Mouse (Mus musculus): ENCODE measurements around the gene Vps45.
"Not testable (repeated sequence)": the region's sequence is repeated elsewhere in the genome, so short reads cannot be mapped to it uniquely, and the experiment has no call there.

Gene Vps45

DNA sequence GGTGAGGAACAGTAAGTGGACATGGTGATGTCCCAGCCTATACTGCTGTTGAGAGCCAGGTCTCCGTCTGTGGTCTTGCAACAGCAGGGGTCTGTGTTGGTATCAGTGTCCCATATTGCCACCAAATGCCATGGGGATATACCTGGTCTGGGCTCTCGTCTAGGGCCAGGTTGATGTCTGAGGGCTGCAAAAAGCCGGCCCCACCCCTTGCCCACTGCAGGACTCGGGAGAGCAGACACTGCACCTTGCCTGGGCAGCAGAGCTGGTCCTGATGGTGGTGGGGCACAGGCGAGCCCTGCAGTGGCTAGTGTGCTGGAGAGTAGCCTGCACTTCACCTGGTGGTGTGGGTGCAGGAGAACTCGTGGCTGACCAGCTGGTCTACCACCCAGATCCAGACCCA, 19.8 kb upstream of the Vps45 start:
- no peak for DNase-seq

DNA sequence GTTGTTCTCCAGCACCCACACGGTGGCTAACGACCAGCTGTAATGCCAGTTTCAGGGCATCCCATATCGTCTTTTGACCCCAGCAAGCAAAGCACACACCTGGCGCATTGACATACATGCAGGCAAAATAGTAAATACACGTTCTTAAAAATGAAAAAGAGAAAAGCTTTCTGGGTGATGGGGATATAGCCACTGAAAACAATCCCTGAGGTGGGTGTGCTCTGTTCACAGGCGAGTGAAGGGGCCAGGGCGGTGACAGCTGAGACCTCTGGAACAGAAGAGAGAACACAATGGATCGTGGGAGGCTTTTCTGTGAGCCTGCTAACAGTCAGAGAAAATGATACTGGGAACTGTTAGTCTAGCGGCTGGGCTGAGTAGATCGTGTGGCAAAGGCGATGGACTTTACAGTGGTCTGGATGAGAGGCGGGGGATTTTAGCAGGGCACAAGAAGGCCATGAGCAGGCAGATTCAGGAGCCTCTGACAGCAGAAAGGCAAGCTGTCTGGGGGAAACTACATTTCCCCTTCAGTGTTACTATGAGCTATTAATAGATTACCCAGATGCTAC, 14.7 kb upstream of the Vps45 start:
- no peak for DNase-seq

DNA sequence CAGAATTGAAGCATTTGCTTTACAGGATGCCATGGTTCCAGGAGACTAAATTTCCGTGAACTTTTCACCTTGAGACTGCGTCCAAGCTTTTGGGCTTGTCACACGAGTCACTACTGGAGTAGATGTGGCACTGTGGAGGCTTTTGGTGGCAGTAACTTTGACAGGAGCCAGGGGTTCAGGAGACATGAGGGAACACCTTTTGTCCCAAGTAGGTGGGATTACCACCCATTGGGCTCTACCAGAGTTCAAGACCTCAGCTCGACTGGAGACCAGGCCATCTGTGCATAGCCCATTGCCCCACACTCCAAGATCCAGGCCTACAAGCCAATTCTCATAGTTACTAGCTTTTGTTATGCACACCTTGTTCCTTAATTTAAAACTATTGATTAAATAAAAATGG, 12.0 kb upstream of the Vps45 start:
- no peak for DNase-seq

DNA sequence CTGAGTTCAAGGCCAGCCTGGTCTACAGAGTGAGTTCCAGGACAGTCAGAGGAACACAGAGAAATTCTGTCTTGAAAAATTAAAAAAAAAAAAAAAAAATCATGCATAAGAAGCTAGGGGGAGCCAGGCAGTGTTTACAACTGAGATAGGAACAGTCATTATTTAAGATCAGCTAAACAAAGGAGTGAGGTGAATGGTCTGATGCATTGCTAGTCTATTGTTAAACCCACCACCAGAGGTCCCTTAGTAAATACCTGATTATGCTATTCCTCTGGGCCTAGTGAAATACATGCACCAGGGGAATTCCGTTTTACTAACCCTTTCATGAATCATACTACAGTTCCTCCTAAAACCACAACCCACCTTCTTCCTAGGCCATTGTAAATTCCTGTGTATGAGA, 11.3 kb upstream of the Vps45 start:
- DNase-seq, result no peak

DNA sequence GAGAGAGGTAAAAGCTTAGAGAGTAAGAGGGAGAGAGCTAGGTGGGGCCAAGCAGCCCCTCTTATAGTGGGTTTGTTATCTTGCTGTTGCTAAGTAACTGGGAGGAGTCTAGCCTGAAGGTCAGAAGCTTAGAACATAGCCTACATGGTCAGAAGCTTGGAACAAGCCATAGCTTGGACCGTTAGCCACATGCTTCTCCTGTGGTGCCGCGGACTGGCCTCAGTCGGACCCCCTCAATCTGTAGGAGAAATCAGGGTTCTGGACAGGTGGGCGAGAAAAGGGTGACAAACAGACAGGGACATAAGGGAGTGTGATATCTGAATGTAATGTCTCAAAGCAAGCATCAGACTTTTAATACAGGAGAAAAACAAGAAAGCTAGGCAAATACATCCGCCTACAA, 10.8 kb upstream of the Vps45 start:
- no peak for DNase-seq

DNA sequence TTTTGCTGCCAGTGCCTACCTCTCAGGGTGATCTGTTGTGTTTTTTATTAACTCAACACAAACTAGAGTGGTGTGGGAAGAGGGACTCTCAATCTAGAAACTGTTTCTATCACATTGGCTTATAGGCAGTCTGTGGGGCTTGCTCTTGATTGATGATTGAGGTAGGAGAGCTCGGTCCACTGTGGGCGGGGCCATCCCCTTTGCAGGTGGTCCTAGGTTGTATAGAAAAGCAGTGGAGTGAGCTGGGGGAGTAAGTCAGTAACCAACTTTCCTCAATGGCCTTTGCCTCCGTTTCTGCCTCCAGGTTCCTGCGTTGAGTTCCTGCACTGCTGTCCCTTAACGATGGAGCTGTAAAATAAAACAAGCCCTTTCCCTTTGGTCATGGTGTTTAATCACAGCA, 8.5 kb upstream of the Vps45 start:
- no peak for DNase-seq

DNA sequence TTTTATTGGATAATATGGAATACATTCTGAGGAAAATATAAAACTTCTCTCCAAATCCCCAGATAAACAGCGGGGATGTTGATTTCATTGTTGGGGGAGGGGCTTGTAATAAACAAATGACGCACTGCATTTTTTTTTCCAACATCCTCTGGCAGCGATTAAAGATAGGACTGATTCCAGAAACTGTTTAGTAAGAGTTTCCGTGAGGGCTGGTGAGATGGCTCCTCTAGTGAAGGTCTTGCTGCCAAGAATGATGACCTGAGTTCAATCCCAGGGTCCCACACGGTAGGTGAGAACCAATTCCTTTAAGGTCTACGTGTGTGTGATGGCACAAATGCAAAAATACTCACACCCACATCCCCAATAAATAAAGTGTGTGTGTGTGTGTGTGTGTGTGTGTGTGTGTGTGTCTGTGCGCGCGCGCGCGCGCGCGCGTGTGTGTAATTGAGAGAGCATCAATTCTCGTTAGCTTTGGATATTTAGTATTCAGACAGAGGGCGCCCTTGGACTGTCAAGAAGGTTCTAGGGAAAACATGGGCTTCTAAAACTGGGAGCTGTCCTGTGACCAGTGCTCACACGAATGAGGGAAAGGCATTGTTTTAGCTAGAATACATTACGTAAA, 7.6 kb upstream of the Vps45 start:
- DNase-seq, result peak; percentile 43

DNA sequence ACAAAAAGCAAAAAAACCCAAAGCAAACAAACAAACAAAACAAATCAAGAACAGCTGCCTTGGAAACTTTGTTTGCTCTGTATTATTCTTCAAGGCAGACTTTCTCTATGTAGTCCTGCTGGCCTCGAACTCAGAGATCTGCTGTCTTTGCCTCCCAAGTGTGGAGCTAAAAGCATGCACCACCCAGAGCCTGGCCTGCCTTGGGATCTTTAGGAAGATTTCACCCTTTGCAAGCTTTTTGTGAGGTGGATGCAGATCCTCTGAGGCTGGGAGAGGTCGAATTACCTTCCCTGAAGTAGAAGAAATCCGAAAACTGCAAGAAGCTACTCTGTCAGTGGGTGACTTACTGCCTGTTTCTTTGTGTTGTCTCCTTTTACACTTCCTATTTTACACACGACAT, 6.9 kb upstream of the Vps45 start:
- DNase-seq, result no peak

DNA sequence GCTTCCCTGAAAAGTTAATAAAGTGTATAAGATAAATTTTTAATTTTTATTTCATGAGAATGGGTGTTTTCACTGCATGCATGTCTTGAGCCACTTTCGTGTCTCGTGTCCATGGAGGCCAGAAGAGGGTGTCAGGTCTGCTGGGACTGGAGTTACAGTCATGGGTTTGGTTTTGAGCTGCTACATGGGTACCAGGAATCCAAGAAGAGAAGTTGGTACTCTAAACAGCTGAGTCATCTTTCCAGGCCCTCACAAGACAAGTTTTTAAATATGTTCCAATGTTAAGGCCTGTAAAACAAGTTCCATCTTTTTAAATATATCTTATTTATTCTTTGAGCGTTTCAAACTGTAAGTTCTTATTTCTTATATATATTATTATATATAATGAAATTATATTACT, 6.0 kb upstream of the Vps45 start:
- DNase-seq, result no peak

DNA sequence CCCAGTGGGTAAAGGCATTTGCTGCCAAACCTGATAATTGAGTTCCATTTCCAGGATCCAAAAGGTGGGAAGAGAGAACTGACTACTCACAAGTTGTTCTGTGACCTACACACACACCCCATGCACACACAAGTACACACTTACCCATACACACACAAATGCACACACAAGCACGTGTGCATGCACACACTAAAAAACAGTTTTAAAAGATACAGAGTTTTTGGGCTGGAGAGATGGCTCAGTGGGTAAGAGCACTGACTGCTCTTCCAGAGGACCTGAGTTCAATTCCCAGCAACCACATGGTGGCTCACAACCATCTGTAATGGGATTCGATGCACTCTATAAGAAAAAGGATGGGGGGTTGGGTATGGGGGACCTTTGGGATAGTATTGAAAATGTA, 5.0 kb upstream of the Vps45 start:
- DNase-seq, result no peak

DNA sequence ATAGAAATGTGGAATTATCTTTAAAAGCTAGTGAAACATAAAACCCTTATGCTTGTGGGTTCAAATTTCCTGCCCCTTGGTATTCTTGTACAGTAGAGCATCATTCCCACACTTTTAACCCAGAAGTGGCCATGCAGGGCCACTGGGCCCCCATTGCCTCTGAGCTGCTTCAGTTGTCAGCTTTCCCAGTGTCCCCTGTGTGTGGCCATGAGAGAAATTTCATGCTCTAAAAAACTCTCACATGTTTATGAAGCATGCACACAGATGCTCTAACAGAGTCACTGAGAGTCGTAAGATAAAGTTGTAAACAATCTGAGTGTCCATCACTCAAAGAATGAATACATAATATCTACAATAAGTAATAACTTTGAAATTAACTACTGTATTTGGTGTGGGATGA, 1.9 kb upstream of the Vps45 start:
- no peak for DNase-seq

DNA sequence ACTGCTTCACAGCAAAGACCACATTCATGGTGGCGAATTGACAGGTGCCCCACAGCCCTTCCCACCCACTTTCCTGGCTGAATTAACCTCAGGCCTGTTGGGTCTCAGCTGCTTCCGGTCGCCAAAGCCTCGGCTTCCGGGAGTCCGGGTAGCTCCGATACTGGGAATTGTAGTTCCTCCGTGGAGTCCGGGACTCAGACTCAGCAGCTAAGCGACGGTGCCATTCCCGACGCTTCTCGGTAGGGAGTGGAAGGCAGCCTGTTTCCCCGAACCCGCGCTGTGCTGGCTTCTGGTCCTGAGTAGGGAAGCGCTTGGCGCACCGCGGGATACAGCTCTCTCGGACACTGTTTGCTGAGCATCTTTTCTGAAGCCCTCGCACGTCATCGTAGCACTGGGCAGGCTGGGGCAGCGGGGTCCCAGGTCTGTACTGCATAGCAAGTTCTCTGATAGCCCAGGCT, 490 bp downstream of the Vps45 start:
- peak; percentile 83 for DNase-seq

DNA sequence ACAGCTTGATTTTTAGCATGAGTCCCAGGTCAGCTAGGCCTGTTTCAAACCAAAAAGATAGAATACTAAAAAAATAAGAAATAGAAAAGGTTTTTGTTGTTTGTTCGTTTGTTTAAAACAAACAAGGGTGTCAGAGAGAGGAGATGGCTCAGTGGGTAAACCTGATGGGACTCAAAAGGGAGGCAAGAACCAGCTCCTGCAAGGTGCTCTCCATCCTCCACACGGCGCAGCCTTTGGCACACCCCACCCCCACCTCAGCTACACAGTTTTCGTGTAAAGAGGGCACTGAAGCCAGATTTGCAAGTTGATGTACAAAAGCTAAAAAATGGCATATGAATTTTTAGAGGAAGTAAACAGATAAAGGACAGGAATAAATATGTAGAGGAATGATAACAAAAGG, 2.2 kb downstream of the Vps45 start:
- DNase-seq, result no peak

DNA sequence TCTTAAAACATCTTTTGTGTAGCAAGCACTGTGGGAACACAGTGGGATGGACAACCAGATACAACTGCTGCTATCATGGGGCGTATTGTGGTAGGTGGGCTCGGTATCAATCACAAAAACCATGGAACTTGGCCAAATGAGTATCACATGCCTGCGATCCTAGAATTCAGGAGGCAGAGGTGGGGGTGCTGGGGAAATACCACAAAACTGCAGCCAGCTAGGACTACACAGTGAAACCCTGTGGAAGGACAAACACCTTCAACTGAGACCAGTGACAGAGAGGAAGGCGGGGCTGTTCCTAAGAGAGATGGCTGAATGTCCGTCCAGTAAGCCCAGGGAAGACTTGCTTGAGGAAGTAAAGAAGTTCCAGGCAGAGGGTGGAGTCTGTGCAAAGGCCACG, 3.0 kb downstream of the Vps45 start:
- no peak for DNase-seq

DNA sequence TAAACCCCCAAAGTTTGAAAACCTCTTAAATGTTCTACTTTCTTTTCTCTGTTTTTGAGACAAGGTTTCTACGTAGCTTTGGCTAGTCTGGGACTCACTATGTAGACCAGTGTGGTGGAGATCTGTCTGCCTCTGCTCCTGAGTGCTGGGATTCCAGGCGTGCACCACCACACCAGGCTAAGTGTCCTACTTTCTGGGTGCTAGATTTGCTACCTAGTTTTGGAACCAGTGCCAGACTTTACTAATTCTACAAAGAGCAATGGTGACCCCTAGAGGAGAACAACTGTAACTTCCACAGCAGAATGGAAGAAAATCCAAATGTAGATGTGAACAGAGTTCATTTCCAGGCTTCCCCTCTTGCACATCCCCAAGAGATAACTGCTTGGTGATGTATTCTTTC, 6.4 kb downstream of the Vps45 start:
- peak; percentile 45 for DNase-seq

DNA sequence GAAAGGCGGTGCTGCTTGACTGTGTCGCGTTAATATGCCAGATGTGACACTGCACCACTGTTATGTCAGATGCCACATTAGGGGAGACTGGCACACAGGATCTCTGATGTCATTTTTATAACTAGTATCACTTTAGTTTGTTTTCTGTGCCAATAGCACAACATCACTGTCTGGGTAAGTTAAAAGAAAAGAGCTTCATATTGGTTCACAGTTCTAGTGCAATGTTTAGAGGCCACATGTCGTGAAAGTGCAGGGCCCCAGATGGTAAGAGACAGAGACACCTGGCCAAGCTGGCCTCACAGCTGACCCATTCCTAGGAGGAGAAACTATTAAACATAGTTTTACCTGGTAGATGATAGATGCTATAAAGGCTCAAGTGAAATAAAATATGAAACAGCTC, 7.1 kb downstream of the Vps45 start:
- no peak for DNase-seq

DNA sequence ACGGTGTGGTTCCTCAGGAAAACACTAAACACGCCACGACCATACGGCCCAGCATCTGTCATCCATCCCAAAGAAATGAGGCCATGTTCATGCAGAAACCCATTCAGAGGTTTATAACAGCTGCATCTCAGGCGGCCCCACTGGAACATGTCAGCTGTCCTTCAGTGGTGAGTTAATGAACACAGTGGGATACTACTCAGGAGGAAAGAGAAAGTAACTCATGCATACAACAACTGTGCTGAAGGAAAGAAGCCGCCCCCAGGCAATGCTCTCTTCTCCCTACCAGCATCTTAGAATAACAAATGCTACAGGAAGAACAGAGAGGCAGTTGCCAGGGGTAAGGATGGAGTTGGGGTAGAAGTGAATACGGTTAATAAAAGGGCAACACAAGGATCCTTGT, 7.5 kb downstream of the Vps45 start:
- DNase-seq, result no peak

DNA sequence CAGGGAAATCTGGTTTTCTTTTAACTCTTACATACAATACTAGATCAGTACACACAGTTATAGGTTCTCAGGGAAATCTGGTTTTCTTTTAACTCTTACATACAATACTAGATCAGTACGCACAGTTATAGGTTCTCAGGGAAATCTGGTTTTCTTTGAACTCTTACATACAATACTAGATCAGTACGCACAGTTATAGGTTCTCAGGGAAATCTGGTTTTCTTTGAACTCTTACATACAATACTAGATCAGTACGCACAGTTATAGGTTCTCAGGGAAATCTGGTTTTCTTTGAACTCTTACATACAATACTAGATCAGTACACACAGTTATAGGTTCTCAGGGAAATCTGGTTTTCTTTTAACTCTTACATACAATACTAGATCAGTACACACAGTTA, 13.7 kb downstream of the Vps45 start:
- not testable (repeated sequence) for DNase-seq

DNA sequence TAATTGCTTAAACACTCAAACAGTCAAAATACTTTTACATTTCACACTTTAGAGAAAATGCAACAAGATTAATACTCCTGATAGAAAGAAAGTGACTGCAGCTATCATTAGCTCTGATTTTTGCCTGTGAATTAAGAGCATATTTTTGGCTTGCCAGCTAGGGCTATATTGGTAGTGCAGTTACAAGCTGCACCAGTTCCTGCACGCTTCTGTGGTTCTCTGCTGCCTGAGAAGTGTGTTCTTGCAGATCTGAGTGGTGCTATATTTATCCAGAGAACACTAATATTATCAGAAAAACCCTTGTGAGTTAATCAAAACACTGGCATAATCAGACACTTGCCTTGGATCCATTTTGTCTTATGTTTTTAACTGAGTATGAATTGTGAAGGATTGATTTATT, 15.2 kb downstream of the Vps45 start:
- DNase-seq, result no peak

DNA sequence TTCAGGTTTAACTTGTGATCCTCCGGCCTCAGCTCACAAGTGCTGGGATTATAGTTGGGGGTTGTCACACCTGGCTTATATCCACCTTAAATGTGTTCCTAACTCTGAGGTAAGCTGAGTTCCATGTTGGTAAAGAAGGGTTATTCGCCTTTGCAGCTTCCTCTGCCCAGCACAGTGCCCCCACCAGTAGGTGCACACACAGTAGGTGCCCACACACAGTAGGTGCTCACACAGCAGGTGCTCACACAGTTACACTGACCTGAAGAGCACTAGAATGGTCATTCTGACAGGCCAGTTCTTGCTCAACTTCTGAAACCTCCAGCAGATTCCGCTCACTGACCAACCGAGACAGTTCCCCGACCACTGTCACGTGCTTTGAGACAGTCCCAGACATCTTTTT, 17.2 kb downstream of the Vps45 start:
- DNase-seq, result no peak

DNA sequence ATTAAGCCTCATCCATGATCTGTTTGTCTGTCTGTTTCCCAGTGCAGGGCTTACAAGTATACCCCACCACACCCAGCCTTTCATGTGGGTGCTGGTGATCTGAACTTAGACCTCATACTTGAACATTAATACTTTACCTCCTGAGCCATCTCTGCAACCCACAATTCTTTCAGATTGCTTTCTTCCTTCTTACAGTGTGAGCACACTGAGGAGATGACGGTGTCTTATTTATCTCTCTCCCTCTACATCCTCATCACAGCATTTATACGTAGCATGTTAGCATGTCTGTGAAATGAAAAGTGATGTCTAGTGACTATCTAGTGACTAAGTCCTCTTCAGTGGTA, 17.6 kb downstream of the Vps45 start:
- DNase-seq, result no peak

DNA sequence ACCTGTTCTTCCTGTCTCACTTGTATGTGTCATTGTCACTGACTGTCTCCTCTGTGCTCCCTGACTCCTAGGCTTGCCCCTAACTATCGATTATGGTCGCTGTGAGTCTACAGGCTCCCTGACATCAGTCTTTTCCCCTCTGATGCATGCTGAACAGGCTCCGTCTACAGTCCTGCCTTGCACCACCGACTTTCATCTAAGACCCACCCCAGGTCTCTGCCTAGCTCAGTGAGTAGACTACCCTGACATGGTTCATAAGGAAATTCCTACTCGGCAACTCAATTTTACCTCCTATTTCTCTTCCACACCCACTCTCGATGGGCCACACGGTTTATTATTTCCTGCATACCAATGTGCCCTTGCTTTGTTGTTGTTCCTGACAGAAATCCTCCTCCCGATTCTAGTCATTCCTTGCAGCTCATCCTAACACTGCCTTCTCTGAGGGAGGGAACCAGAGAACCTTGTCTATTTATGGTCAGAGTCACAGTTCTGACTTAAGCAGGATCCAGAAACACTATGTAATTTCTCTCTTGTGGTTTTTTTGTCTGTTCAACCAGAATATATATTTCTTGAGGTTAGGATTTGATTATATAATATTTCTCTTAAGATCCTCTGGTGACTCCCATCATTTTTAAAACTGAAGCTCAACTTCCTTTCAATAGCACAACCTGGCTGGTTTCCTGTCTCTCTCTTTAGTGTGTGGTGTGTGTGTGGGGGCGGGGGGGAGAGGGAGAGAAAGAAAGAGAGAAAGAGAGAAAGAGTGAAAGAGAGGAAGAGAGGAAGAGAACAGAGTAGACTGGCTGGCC, 18.2 kb downstream of the Vps45 start:
- no peak for DNase-seq

DNA sequence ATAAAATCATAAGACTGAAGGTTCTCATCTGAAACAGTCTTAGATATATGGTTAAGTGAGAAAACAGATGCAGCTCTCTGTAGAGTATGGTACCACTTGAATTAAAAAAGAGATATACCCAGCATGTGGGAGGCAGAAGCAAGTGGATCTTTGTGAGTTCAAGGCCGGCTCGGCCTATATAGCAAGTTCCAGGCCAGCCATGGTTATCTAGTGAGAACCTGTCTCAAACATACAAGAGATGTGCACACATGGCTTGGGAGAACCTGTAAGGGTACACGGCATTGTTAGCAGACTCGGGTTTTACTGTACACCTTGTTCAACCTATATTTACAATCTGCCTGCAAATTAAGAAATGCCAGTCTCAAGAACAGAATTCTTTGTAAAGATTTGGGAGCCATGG, 19.4 kb downstream of the Vps45 start:
- DNase-seq, result no peak

DNA sequence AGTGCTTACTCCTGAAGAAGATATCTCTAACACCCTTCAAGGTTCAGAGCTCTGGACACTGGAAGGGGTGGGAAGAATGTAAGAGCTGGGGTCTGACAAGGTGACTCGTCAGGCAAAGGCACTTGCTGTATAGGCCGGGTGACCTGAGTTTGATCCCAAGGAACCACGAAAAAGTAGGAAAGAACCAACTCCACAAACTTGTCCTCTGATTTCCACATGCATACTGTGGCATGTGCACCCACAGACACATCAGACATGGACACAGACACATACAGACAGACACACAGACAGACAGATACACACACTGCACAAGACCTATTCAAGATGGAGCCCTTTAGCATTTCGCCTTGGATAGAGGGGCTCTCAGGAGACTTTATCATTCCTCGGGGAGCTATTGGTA, 20.1 kb downstream of the Vps45 start:
- DNase-seq, result no peak

DNA sequence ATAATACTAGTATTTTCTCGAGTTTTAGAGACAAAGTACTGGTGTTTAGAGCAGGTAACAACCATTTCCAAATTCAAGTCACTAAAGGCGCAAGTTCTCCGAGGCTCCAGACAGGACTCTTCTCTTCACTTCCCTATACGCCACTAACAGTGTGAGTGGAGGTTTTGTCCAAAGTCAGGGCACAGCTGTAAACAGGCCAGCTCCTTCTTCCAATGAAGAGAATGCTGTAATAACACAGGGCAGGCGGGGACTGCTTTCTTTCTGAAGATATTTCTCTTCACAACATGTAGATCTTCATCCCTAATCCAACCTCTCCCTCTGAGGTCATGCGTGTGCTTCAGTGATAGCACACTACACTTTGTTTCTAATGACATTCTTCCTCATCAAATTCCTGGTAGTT, 21.5 kb downstream of the Vps45 start:
- no peak for DNase-seq

Measured in thymus, postnatal 4 days (tissue).